Mouse (Mus musculus): ENCODE results near the gene Pde4dip.
A peak's percentile ranks its signal among the peaks of the same experiment; 100 is the strongest.

Pde4dip gene

DNA sequence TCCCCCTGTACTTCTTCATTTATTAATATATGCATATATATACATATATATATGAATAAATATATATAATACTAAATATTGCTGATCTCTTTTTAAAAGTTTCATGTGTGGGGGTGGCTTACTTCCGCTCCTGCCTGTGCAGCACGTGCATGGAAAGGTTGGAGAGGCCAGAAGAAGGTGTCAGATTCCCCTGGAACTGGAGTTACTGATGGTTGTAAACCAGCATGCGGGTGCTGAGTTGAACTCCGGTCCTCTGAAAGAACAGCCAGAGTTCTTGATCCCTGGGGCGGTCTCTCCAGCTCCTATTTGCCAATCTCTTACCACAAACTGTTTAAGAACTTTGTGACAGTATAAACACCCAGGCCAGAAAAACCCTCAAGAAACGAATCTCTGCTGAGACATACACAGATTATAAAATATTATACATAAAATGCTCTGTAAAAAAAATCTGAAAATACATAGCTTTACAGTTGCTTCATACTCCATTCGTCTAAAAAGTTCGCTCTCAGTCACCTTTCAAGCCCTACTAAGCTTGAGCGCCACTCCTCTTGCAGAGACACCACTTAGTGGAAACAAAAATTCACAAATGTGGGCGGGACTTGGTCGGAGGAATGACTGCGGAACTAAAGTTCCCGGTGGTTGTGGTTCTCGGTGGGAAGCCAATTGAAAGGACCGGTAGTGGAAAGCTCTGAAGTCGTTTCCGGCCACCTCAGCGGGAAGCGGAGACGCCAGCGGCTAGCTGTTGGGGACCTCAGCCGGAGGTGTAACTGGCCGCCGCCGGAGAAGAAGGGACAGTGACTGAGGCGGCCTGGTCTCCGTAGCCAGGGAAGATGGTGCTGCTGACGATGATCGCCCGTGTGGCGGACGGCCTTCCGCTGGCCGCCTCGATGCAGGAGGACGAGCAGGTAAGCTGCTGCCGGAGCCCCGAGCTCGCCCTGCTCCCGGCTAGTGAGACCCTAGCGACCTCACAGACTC is 12.3 kb upstream of the Pde4dip start, which contains the start of gene Sec22b:
Gene Sec22b, plus strand, starts transcription at position 675 of the 975 bp plus-strand sequence.
- peak; percentile 84 for DNase-seq

DNA sequence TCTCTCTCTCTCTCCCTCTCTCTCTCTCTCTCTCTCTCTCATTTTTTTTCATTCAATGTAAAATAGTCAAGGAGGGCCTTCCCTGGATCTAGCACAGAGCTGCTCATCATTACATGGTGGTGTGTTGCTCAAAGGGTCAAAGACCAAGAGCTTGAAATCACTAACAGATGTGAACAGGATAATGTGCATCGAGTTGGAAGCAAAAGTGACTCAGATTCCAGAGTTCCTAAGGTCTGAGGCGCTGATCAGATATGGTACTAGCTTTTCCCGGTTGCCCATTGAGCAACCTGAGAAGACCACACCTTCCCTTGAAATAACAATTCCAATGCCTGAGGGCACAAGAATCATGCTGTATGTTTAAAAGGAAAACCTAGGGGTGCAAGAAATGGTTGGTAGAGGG is 9.9 kb upstream of the Pde4dip start:
- DNase-seq: no peak

DNA sequence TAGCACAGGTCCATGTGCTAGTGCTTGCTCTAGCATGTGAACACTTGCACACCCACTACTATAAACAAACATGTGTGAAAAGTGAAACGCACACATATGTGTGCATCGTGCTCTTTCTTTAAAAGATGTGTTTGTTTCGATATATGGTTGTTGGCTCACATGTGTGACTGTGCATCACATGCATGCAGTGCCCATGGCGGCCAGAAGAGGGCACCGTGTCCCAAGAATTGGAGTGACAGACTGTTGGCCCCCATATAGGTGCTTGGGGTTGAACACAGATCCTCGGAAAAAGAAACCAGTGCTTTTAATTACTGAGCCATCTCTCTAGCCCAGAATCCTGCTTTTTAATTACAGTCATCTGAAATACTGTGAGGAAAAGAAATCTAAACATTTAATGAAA is 6.2 kb upstream of the Pde4dip start:
- peak; percentile 15 for DNase-seq

DNA sequence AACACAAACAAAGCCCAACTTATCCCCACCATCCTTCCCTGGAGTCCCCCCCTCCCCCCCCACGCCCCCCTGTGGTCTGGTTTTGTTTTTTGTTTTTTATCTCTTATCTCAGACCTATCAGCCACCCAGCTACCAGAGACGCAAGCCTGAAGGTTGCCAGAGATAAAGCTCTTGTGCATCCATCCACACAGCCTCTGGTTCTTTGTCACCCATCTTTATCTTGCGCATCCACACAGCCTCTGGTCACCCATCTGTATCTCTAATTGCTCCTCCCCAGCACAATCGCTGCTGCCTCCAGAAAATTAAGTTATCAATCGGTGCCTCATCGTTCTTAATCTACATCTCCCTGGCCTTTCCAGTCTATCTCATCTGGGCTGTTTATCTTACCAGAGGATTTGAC is 1.7 kb upstream of the Pde4dip start:
- no peak for DNase-seq

DNA sequence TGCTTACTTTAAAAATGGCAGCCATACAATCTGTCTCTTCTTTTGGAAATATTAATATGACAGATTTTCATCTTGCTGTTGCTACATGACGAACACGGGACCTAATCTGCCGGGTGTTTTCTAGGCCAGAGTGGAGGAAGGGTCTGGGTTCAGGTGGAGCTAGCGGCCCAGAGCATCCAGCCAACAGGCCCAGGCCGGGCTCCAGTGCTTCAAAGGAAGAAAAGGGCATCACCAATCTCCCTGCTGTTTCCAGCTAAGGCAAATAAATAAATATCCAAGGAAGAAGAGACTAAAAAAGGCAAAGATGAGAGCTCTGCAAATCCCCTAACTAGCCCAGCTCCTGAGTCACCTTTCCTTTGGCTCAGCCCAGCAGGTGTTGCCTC is 731 bp downstream of the Pde4dip start:
- DNase-seq: no peak

DNA sequence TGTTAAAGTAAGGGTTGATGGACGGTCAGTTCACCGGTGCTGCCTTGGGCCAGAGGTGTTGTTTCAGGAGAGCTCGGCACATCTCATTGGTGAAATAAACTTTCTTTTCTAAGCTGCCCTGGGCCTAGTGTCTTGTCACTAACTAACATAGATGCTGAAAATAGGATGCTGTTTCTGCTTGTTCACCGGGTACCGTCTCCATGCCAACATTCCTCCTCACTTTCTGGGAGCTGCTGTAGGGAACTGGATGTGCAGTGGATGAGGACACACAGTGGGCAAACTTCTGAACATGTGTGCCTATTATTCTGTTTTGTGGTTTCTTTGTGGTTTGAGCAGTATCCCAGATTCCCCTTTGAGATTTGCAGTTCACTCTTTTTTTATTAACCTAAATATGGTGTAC is 6.9 kb downstream of the Pde4dip start:
- DNase-seq: no peak

DNA sequence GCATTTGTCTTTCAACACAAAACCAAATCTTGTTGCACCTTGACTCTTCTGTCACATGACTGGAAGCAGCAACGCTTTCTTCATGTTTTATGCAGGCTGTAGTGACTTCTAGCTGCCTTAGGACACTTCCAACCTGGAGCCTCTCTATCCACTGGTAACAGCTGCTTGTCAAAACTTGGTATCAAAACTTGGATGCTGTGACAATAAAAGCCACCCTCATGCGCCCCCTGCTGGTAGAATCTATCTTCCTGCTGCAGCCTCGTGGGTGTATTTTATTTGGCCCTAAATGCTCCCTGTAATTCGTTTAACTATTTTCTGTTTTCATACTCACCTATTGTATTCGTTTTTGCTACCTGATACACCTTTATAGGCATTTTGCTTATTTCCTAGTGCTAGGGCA is 9.3 kb downstream of the Pde4dip start:
- DNase-seq: peak; percentile 79

DNA sequence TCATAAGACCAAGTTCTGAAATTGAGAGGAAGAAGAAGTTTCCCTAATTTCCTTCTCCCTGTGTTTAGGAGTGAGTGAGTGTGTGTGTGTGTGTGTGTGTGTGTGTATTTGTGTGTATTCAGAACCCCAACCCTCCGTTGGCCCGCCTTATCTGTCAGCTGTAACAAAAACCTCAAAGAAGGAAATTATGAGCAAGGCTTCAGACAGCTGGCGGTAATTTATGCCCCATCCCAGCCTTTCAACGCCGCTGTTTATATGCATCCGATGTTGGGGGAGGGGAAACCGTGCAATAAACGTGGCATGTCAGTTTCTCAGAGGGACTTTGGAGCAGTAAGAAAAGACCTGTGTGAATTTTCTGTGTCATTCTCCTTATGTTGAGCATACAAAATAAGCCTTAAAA is 12.2 kb downstream of the Pde4dip start:
- DNase-seq: no peak

DNA sequence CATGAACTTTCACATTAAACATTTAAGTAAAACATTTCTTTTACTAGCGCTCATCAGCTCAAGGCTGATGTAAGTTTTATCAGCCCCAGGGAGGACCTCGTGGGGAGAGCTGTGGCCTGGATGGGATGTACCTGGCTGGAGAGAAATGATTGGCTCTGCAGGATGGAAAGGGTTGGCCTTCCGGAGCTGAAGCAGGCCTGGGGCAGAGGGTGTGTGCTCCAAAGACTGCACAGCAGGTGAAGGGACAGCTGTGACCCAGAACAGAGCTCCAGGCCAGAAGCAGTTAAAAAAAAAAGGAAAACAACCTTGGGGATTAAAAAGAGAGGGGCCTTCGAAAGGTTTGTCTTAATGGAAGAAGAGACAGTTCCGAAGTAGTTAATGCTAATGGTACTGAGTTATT is 13.7 kb downstream of the Pde4dip start:
- no peak for DNase-seq

DNA sequence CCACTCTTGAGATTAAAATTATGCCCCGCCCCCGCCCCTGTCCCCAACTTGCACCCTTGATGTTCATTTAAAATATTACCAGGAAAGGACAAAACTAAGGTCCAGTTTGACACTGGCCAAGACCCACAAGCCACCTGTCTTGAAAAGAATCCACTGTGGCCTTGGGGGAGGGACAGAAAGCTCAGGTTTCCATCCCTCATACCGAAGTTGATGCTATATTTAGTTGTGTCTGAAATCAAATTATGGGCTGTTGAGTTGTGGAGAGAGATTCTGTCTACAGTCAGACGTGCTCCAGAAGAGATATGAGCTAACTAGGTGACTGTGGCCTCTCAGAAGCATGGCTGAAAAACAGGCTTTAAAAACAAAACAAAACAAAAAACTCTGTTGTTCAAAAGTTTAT is 18.8 kb downstream of the Pde4dip start:
- DNase-seq: no peak

DNA sequence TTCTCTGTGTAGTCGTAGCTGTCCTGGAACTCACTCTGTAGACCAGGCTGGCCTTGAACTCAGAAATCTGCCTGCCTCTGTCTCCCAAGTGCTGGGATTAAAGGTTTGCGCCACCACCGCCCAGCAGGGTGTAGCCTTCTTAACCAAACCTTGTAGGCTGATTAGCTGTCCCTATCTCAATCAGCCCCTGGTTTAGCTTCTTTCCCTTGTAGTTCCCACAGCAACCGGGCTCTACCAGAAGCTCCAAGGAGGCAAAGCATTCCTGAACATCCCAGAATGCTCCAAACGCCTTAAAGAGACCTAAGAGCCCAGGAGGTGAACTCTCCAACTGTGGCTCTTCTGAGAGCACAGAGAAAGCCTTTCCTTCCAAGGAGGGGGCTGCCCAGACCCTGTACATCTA is 19.8 kb downstream of the Pde4dip start:
- DNase-seq: no peak

DNA sequence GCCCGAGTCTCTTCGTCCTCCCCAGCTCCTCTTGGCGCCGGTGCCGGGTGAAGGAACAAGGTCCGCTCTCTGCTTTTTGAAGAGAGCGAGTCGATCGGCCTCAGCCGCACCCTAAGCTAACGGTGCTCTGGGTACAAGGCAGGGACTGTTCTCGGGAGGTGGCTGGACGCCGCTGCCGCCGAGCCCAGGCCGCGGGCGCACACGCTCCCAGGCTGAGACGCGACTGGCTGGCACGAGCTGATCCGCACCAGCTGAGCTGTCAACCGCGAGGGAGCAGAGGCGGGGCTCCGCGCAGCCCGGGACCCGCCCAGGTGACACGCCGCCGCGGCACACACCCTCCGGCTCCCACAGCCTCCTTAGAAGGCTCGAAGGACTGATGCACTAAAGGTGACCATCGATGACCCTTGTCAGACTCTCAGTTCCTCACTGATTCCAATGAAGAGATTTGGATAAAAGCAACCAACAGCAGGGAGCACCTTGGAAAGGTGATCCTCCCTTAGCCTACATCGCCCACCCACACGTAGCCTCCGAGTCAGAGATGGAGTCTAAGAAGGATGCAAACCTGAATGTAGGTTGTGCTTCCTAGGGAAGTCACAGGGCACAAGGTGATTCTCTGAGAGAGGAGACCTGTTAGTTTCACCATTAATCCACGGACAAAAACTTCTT is 20.4 kb downstream of the Pde4dip start:
- peak; percentile 75 for DNase-seq

DNA sequence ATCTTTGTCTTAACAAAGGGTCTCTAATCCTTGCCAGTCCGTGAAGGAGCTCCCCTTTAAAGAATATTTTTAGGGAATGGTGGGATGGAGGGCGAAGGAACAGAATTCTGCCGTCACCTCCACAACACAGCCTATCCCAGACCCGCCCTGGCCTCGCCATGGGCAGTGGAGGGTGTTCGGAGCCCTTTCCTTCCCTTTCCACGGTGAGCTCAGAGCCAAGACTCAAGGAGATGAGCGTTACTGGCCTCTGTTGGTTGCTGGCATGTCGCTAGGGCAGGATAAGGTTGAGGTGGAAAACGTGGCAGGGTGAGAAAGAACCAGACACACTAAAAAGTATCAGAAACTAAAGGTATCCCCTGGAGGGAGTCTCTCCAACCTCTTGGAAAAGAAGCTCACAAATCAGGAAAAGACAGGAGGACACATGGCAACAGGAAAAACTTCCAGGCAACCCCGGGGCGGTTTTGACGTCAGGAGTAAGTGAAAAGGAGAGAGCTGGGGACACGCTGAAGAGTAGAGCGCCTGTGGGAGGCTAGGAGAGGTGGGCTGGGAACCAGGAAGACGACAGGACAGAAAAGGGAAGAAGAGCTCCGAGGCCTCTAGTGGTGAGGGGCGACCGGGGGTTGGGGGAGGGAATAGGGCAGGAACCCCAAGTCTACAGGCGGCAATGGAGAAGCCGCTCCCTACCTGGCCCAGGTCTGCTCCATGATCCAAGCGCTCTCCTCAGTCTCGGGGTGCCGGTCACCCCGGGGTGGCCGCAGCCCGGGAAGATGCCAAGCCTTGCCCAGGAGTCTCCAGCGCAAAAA is 21.1 kb downstream of the Pde4dip start:
- DNase-seq: peak; percentile 29

DNA sequence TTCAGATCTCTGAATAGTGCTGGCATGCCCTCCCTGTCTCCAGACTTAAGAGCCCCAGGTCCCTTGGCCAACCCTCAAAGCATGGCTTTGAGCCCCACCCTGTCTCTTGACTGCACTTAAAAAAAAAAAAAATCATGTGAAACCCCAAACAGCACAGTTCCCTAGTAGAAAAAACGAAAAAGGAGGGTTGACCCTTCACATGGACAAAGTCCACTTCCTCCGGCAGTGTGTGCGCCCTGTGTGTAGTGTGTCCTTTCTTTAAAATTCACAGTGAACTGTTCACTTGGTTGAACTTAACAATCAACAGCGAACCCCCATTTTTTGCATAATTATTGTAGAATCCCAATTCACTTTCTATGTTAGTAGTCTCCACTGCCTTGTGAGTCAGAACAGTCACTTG is 21.8 kb downstream of the Pde4dip start:
- no peak for DNase-seq

DNA sequence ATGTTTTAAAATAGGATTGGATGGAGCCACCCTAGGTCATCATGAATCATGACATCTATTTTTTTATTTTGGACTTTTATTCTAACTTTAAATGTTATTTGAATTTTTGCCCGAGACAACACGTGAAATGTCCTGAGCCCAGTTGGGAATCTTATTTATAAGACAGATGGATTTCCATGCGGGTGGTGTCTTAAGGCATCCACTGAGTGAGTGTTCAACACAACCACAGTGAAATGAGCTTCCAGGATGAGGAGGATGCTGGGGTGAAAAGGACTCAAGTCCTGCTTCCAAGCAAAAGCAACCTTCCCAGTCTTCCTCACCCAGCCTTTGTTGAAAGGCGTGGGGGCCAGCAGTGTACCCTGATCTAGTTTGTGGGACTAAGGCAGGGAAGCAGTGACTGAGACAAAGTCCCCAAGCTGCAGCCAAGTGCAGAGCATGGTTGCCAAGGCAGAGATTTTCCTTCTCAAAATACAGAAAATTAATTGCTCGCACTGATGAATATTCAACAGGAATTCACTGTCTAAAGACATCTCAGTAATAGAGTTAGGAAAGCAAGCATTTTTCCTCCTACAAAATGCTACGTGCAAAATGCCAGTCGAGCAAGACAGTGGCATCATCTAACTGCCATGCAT is 27.6 kb downstream of the Pde4dip start:
- DNase-seq: no peak

DNA sequence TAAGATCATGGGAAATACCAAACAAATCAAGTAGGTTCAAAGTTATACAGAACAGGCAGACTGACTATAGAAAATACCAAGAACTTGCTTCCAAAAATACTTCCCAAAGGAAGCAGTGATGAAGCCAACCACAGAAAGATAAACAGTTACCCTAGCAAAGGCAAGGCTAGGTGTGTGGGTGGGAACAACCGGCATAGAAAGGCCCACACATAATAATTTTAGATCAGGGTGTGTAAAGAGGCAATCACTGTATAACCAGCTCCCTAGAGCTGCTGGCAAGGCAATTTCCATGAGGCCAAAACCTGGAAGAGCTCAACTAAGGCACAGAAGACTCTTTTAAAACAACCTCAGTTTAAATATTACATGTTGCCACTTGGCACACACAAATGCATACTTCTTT is 29.1 kb downstream of the Pde4dip start:
- no peak for DNase-seq

DNA sequence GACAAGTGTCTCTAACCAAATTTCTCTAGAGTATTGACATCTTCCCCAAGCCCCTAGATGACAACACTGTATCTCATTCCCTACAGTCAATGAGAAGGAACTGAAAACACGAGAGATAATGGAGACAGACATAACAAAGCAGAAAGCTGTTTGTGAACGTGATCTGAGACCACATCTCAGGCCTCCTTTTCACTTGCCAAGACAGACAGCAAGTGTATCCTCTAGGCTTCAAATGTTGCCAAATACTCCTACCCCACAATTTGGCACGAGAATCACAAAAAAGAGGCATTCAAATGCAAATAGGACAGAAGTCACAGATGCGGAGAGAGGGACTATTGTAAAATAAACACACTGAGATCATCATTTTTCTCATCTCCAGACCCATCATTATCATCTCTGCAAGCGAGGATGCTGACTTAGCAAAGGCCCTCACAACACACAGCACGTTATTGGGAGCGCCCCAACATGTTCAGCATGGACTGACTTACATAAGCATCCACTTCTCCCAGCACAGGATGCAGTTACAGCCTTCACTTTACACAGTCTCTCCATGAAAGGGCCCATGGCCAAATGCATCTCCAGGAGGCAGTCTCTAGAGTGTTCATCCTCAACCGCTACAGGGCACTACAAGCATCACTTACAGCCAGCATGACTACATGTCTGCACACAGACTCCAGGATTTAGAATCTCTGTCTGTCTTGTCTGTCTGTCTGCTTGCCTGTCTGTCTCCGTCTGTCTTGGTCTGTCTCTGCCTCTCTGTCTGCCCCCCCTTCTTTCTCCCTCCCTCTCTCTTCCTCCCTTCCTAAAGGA is 33.7 kb downstream of the Pde4dip start:
- peak; percentile 20 for DNase-seq

DNA sequence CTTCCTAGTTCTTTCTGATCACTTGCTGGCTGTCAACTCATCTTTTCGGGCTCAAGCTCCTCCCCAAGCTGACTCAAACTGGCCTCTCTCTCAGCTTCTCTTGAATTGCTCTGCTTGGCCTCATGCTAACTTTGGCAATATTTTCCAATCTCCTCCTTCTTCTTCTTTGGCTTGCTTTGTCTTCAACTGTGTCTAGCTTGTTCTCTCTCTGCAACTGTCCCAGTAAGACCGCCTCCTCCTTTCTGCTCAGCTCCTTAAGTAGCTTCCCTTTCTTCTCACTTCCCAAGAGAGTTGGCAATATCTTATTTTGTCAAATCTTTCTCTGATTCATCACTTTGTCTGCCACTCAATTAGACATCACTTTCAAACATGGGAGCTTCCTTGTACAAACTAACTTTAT is 36.7 kb downstream of the Pde4dip start:
- no peak for DNase-seq

DNA sequence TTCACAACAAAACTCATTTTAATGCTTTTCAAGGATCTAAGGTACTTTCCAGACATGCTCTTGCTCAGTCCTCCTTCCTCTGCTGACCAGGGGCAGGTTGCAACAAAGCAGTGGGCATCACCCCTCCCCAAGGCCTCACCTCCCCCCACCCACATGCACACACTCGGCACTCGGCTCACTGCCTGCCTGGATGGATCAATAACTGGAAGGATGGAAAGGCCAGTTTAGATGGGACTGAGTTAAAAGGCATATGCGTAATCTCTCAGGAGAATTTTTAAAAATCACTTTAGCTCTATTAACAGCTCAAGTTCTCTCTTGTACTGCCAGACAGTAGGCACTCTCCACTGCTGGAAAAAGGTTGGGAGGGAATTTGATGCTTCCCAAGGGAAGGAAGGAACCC is 40.9 kb downstream of the Pde4dip start:
- no peak for DNase-seq

DNA sequence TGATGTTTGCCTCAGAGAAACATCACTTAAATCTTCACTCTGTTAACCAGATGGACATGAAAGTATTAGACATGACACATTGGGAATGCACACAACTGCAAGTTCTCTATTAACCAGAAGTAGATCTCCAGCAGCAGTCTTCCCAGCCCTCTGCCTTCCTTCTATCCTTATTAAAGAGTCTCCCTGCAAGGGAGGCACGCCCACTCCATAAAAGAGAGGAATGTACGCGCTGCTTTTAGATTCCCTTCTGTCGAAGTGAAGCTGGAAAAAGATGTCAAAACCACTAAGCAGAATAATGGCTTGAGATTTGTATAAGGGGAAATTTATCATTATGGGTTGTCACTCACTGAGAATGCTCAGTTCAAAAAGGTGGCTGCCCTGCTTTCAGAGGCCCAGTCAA is 42.1 kb downstream of the Pde4dip start:
- no peak for DNase-seq

DNA sequence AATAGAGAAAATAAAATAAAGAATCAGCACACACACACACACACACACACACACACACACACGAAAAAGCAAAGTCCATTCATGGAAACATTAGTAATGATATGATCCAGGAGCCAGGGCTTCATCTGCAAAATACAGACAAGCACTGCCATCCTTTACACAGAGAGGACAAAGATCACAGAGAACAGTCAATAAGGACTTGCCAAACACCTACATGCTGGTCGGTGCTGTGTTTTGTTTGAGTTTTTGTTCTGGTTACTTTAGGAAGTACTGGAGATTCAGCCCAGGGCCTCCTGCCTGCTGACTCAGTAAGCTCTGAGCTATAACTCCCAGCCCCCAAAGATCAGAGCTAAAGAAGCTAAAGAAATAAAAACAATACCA is 43.7 kb downstream of the Pde4dip start:
- DNase-seq: no peak

DNA sequence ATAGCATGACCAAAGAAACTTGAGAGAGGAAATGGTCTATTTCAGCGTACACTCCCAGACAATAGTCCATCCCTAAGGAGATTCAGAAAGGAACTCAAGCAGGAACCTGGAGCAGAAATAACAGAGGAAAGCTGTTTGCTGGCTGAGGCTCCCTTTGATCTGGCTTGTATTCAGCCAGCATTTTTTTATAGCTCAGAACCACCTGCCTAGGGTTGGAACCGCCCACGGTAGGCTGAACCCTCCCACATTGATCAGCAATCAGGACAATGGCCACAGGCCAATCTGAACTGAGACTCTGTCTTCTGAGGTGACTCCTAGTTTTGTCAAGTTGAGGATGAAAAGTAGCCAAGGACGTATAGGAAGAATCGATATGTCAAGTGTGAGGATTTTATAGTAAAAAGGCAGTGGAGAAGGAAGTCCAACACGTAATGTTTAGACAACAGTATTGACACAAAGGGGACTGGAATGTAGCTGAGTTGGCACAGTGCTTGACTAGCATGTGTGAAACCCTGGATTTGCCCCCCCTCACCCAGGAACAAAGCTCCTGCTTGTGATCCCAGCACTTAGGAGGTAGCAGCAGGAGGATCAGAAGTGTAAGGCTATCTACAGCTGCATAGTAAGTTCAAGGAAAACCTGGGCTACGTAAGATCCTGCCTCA is 44.2 kb downstream of the Pde4dip start:
- DNase-seq: no peak
